ENCODE assay signal across 14 mouse cellular contexts in genomic region chr12:88839724-88840123, GRCm38 (mm10).
"Had no signal": no experiment of that assay in that cellular context is flagged by ENCODE, and none has a peak within 500 bp of the region (broad histone marks: within the 10 kb centered on the region; RNA-seq: fewer than 3 reads in every experiment).

No protein-coding gene starts in this region.

- DNase-seq: cerebellum, adult 8-10 months; cerebellum, adult 9-10 months; cerebellum, adult 9-11 months; cerebellum, postnatal 36 days; embryo, embryonic 11 days; forebrain, postnatal 0 days; gastrocnemius, adult 2 months; gastrocnemius, postnatal 10 days; gastrocnemius, postnatal 14 days; gastrocnemius, postnatal 25 days; gastrocnemius, postnatal 36 days; heart, adult 11 months; heart, adult 18-20 months; heart, adult 2 months had no signal
